Mouse (Mus musculus) T-helper 1 cell (primary cell): ENCODE data around the gene Ces2c.

ENCODE experiments used
- in situ Hi-C: fragments of 300-600 bp; cut with MboI, MseI; formaldehyde crosslinking; loops from one replicate; pipeline ENCODE4 v1.15.1; 2025; ENCODE audit warnings: high pct_unique_total_duplicates

The Ces2c gene

DNA sequence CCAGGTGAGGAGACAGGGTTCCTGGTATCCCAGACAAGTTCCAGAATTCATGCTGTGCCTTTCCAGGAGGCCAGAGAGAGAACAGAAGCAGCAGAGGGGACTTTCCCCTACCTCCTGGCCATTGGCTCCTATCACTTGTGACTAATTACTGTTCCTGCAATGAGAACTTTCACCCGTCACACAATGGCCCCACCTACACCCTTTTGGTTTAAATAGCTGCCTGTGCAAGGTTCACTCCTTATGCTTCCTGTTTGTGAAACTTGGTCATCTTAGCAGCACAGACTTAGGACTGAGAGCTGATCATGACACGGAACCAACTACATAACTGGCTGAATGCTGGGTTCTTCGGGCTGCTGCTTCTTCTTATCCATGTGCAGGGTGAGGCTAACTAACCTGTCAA is at the start of gene Ces2c:
Gene Ces2c (plus strand): TSS at position 238 of the 400 bp plus-strand sequence.
- in situ Hi-C loops: loop anchor here (5.0 kb wide), 1 partner anchor 40 kb away; no protein-coding TSS in a partner anchor

DNA sequence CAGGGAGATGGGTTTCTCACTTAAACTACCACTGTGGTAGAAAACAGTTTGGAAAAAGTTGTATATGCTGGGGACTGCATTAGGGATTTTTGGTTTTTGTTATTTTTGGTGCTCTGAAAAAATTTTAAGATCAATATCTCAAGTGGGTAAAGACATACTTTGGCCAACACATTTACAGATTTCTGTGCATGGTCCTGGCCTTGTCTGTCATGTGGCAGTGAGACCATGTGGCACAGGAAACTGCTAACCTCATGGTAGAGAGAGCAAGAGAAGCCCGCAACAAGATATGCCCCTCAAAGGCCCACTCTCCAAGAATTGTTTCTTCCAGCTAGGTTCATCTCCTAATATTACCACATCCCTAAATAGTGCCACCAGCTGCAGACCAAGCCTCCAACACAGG is 47.5 kb upstream of the Ces2c start:
- in situ Hi-C loops: no loop called here

DNA sequence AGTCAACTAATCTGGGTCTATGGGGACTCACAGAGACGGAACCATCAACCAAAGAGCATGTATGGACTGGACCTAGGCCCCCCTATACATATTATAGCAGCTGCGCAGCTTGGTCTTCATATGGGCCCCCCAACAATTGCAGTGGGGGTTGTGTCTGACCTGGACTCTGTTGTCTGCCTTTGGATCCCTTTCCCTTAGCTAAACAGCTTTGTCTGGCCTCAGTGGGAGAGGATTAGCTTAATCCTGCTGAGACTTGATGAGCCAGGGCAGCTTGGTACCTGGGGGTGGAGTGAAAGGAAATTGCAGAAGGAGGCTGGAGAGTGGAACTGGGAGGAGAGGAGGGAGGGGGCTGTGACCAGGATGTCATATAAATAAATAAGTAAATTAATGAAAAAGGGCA is 40.7 kb upstream of the Ces2c start:
- in situ Hi-C loops: no loop called here

GRCm38 (mm10) chr8:104808542-104809413 is 38.1 kb upstream of the Ces2c start:
- in situ Hi-C loops: no loop called here

- in situ Hi-C loops: no loop called here
These were observed 37.4 kb upstream of the Ces2c start for GRCm38 (mm10) chr8:104809436-104809835.

- in situ Hi-C loops: no loop called here
These were observed 20.0 kb upstream of the Ces2c start for GRCm38 (mm10) chr8:104826912-104827311.

DNA sequence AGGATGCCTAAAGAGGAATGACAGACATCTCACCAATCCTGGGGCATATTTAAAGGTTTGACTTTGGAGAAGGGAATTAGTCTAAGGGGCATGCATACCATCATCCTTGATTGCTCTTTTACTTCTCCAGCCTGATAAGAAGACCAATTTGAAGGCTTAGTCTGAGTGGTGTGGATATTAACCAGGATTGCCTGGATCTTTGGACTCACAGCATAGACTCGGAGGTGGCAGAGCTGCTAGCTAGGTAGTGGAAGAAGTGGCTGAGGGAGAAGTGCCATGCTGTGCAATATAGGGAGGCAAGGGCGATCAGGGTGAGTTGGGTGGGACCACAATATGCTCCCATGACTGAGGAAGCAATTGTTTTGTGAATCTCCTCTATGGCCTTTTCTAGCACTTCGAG is 18.6 kb upstream of the Ces2c start:
- in situ Hi-C loops: no loop called here

- in situ Hi-C loops: no loop called here
These were observed 15.4 kb upstream of the Ces2c start, which contains the start of gene Ces2b for GRCm38 (mm10) chr8:104831440-104831839. Gene Ces2b, plus strand, starts transcription at chr8:104831572.

GRCm38 (mm10) chr8:104841360-104842078 is 5.3 kb upstream of the Ces2c start:
- in situ Hi-C loops: no loop called here

DNA sequence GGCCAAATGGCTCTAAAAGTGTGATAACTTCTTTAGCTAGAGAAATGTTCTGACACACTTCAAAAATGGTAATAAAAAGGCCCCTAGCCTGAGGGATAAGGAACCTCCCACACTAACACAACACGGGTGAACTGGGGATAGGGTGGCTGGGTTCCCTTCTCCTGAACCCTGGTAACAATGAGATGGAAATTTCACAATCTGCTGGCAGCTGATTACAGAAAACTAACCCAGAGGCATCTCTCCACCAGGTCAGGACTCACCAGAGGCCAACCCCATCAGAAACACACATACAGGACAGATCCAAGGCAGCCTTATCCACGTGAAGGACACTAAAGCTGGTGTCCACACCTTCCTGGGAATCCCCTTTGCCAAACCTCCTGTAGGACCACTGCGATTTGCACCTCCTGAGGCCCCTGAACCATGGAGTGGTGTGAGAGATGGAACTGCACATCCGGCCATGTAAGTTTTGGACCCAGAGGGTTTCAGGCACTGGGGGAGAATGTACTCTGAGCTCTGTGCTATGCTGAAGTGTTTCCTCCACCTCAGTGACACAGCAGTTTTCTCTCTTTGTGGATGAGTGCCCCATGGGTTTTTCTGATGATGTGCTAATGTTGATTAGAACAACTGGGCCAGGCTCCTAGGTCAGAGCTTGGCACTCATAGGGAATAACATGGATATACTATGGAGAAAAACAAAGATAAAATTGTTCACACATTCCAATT is 1.0 kb downstream of the Ces2c start:
- in situ Hi-C loops: loop anchor here (5.0 kb wide), 1 partner anchor 39 kb away; no protein-coding TSS in a partner anchor

DNA sequence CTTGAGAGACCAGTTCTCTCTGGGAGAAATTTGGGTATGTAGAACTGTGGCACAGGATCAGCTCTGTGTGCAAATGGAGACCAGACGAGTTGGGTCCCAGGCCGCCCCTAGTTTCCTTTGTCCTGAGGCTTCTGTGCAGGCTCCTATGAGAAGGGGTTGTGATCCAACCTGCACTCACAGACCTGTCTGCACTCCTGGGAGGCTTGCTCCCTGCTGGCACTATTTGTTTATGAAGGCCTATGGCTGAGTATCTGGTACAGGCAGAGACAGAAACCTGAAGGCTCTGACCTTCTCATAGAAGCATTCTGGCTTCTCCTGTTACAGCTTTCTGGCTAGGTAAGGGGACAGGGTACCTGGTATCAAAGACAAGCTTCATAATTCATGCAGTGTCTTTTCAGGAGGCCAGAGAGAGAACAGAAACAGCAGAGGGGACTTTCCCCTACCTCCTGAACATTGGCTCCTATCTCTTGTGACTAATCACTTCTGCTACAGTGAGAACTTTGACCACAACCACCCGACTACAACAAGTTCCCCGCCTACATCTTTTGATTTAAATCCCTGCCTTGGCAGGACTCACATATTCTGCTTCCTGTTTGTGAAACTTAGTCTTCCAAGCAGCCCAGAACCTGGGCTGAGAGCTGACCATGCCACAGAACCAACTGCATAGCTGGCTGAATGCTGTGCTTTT is 20.1 kb downstream of the Ces2c start:
- in situ Hi-C loops: loop anchor here (5.0 kb wide), 1 partner anchor 35 kb away; no protein-coding TSS in a partner anchor

GRCm38 (mm10) chr8:104868876-104869275 is 22.0 kb downstream of the Ces2c start:
- in situ Hi-C loops: loop anchor here (5.0 kb wide), 1 partner anchor 33 kb away; no protein-coding TSS in a partner anchor

DNA sequence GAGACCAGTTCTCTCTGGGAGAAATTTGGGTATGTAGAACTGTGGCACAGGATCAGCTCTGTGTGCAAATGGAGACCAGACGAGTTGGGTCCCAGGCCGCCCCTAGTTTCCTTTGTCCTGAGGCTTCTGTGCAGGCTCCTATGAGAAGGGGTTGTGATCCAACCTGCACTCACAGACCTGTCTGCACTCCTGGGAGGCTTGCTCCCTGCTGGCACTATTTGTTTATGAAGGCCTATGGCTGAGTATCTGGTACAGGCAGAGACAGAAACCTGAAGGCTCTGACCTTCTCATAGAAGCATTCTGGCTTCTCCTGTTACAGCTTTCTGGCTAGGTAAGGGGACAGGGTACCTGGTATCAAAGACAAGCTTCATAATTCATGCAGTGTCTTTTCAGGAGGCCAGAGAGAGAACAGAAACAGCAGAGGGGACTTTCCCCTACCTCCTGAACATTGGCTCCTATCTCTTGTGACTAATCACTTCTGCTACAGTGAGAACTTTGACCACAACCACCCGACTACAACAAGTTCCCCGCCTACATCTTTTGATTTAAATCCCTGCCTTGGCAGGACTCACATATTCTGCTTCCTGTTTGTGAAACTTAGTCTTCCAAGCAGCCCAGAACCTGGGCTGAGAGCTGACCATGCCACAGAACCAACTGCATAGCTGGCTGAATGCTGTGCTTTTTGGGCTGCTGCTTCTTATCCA is 39.5 kb downstream of the Ces2c start:
- in situ Hi-C loops: loop anchor here (5.0 kb wide), 1 partner anchor 39 kb away; the partner anchor contains the start of gene Ces2c

DNA sequence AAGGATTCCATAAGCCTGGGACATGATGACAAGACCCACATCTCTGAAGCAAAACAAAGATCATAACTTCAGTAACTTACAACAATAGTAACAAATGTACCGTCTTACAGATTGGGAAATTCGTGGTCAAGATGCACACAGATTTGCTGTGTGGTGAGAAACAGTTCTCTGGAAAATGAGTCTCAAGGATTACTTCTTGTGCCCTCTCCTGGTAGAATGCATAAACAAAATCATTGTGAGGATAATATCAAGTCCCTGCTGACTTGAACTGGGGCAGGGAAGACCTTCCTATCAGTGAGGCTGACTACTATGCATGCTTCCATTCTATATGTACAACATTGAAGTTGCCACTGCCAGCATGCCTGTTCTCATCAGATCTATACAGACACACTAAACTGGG is 54.9 kb downstream of the Ces2c start:
- in situ Hi-C loops: loop anchor here (5.0 kb wide), 1 partner anchor 34 kb away; no protein-coding TSS in a partner anchor
